Mouse (Mus musculus) thymus, adult 2 months (tissue): ENCODE results near the gene Fads3.

Experiments
- CTCF ChIP-seq: fragments of 200-500 bp; IDR thresholded peaks from 2 replicates; pipeline ENCODE4 v1.5.1; 2012; ENCODE audit warnings: mild to moderate bottlenecking, control low read depth, low read length, moderate library complexity, borderline replicate concordance; ENCODE audit not compliant: control insufficient read depth, poor library complexity, insufficient read depth; ENCODE audit errors: extremely low read depth
- POLR2A ChIP-seq: fragments of 200-500 bp; IDR thresholded peaks from 2 replicates; pipeline ENCODE4 v1.6.1; 2012; ENCODE audit warnings: mild to moderate bottlenecking, low read length, control low read depth, moderate library complexity; ENCODE audit not compliant: control insufficient read depth, poor library complexity, insufficient read depth; ENCODE audit errors: extremely low read depth

- TF ChIP-seq CTCF (no peak), POLR2A (no peak)
Observed at GRCm38 (mm10) chr19:10071166-10071565, 29.8 kb downstream of the Fads3 start.
